Mouse (Mus musculus) adrenal gland, postnatal 36 days (tissue): ENCODE measurements around the gene Rsph3a. TPM values are rescaled to one million over a fixed set of nuclear protein-coding genes. Genes with fewer than 3 reads are reported as not detected.

Experiments
- total RNA-seq, 2 experiments: library from RNA; stranded (reverse); gene quantifications; 2 replicates each; pipeline ENCODE4 v1.2.3; 2021

The Rsph3a gene
- total RNA-seq, 2 experiments from 2014 or later, result 43.3 to 51.1 TPM

Other genes with a start within 250 kb of the Rsph3a start
- 10 to 100 TPM; 12.2 to 17.2 TPM for gene Fndc1, start 118.3 kb upstream of the Rsph3a start, total RNA-seq
- gene Tagap, start 19.6 kb upstream of the Rsph3a start, total RNA-seq, result 1 to 10 TPM; 4.8 to 6.7 TPM
- gene Gm49673, start 202.2 kb downstream of the Rsph3a start, total RNA-seq, result under 1 TPM in 1 of 2 experiments, not detected in 1; 0.30 TPM
- 10 to 100 TPM; 57.3 to 67.8 TPM for gene Rnaset2a, start 202.5 kb downstream of the Rsph3a start, total RNA-seq
- gene Fgfr1op, start 219.9 kb downstream of the Rsph3a start, total RNA-seq, result 10 to 100 TPM; 21.9 to 24.5 TPM